Mouse (Mus musculus): Measurements from ENCODE around the gene Mn1.
A peak's percentile ranks its signal among the peaks of the same experiment; 100 is the strongest.

- peak; percentile 74 for TF ChIP-seq CTCF (IDR thresholded peaks at IDR 0.05; ENCODE audit: insufficient read depth, low read length)
- TF ChIP-seq POLR2A (IDR thresholded peaks at IDR 0.05; ENCODE audit: borderline replicate concordance, extremely low read depth, low read depth, low read length) = no peak
These were observed 3.0 kb upstream of the Mn1 start for GRCm38 (mm10) chr5:111414192-111414591.

All from lung, adult 2 months (tissue).